Mouse (Mus musculus) liver, postnatal 0 days (tissue): ENCODE results near the gene Col8a2. TPM values are rescaled to one million over a fixed set of nuclear protein-coding genes. Genes with fewer than 3 reads are reported as not detected.
A peak's percentile ranks its signal among the peaks of the same experiment; 100 is the strongest.

Experiments used
- ATAC-seq: fragments of 200-750 bp; cut with Nextera tagmentation; 2 replicates; pipeline ENCODE4 v1.8.0; 2017; ENCODE audit warnings: mild to moderate bottlenecking, moderate library complexity
- DNase-seq: peaks from one replicate; pipeline ENCODE4 v3.0.0-alpha.2; 2016
- H3K27ac ChIP-seq: fragments of 300-500 bp; sonication (generic); 2 replicates; pipeline ENCODE4 v1.5.1; 2014; ENCODE audit warnings: antibody characterized with exemption, moderate library complexity, mild to moderate bottlenecking, low read depth
- H3K27me3 ChIP-seq: fragments of 300-500 bp; sonication (generic); 2 replicates; pipeline ENCODE4 v1.6.1; 2014; ENCODE audit warnings: low read length, control low read depth, mixed read lengths; ENCODE audit not compliant: insufficient read depth
- H3K36me3 ChIP-seq: fragments of 300-500 bp; sonication (generic); replicated peaks from 2 replicates; pipeline ENCODE4 v1.6.1; 2014; ENCODE audit warnings: mild to moderate bottlenecking, control low read depth, low read length, moderate library complexity, mixed read lengths; ENCODE audit not compliant: insufficient read depth
- H3K4me1 ChIP-seq: fragments of 300-500 bp; sonication (generic); 2 replicates; pipeline ENCODE4 v1.6.1; 2014; ENCODE audit warnings: antibody characterized with exemption, mild to moderate bottlenecking, control low read depth; ENCODE audit not compliant: insufficient read depth
- H3K4me2 ChIP-seq: fragments of 300-500 bp; sonication (generic); 2 replicates; pipeline ENCODE4 v1.6.1; 2014; ENCODE audit warnings: low read depth, mild to moderate bottlenecking, low read length, moderate library complexity, mixed read lengths
- H3K4me3 ChIP-seq: fragments of 300-500 bp; sonication (generic); 2 replicates; pipeline ENCODE4 v1.5.1; 2014; ENCODE audit warnings: low read depth, low read length
- H3K9ac ChIP-seq: fragments of 300-500 bp; sonication (generic); replicated peaks from 2 replicates; pipeline ENCODE4 v1.6.1; 2014; ENCODE audit warnings: mild to moderate bottlenecking, moderate library complexity
- H3K9me3 ChIP-seq: fragments of 300-500 bp; sonication (generic); 2 replicates; pipeline ENCODE4 v1.6.1; 2016; ENCODE audit warnings: mild to moderate bottlenecking, control low read depth, low read length, mixed read lengths
- CTCF ChIP-seq: sonication (generic); IDR thresholded peaks from 2 replicates; pipeline ENCODE4 v1.5.1; 2016; ENCODE audit warnings: antibody characterized with exemption, low read depth
- EP300 ChIP-seq: IDR thresholded peaks from 2 replicates; pipeline ENCODE4 v1.6.1; 2016; ENCODE audit warnings: antibody characterized with exemption, low read depth, mild to moderate bottlenecking
- WGBS: fragments of 180-500 bp; shearing (Covaris S2); extraction: QIAGEN DNeasy Blood & Tissue Kit; methylation state at CpG from one replicate; pipeline ENCODE4 v1.1.7; 2014; ENCODE audit not compliant: insufficient replicate concordance; 5-methylcytosine and 5-hydroxymethylcytosine counted together
- polyA plus RNA-seq: library from polyadenylated mRNA; unstranded; fragments of >200 nt; fragmentation: Nextera tagmentation; extraction: Ambion mirVana; gene quantifications from 2 replicates; pipeline ENCODE4 v1.2.1, GENCODE M21; 2015

The Col8a2 gene
- polyA plus RNA-seq, 1 experiment from 2014 or later, result 0.25 TPM

DNA sequence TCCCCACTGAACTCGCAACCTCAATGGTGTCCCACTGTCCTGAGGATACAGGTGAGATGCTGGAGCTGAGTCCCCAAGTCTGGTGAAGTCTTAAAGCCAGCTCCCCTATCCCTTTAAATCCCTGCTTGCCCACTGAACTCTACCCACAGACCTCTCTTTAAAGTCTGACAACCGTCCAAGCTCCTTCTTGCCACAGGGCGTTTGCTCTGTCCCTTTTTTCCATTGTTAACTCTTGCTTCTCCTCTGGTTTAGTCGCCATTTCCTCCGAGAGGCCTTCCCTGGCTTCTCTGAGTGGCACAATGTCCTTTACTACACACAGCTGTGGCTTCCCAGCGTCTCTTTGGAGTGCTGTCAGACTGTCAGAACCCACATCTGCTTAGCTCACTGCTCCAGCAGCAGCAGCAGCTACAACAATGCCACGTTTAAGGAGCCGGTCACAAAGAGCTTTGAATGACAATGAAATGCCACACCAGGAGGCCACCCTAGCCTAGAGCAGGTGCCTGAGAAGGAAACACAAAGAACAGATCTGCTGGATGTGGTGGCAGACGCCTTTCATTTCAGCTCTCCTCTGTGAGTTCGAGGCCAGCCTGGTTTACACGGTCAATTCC lies 38.2 kb upstream of the Col8a2 start:
- TF ChIP-seq EP300, result no peak
- TF ChIP-seq CTCF, result no peak
- H3K4me1 ChIP-seq, result peaks cover 19% of the 10 kb centered on the region
- no peak for DNase-seq
- H3K9ac ChIP-seq, result no peak overlapping the region
- no peak overlapping the region for H3K27ac ChIP-seq
- H3K4me3 ChIP-seq, result no peak overlapping the region
- no peak for ATAC-seq
- no peaks in the 10 kb centered on the region for H3K9me3 ChIP-seq
- 55% methylated on average over 11 of the region's 11 CpGs for WGBS
- no peak overlapping the region for H3K4me2 ChIP-seq
- H3K36me3 ChIP-seq, result peaks cover 4% of the 10 kb centered on the region; the same call in 1 of the 2 replicates
- H3K27me3 ChIP-seq, result no peaks in the 10 kb centered on the region

DNA sequence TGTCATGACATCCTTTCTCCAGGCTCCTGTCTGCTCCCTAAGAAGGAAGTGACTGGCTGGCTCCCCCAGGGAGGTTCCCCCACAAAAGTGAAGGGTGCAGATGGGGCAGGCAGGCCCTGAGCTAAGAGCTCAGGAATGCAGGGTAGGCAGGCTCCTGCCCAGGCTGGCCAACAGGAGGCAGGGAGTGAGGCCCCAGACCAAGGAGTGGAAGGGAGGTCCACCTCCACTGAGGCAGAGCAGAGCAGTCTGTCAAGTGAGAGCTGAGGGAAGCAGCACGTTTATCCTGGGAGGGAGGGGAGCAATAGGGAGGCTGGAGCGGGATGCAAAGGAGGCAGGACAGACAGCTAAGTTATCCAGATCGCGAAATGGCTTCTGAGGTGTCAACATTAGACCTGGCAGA lies 35.9 kb upstream of the Col8a2 start:
- H3K36me3 ChIP-seq, result peaks cover 4% of the 10 kb centered on the region; the same call in 1 of the 2 replicates
- no peak overlapping the region for H3K9ac ChIP-seq
- no peak overlapping the region for H3K4me3 ChIP-seq
- peaks cover 38% of the 10 kb centered on the region for H3K4me1 ChIP-seq
- TF ChIP-seq EP300, result no peak
- no peak for TF ChIP-seq CTCF
- WGBS, result 68% methylated on average over 4 of the region's 4 CpGs
- no peak for ATAC-seq
- no peak overlapping the region for H3K27ac ChIP-seq
- H3K4me2 ChIP-seq, result no peak overlapping the region
- 0 out of 2 replicates have a peak, but pooled peaks cover 2% of the 10 kb centered on the region for H3K27me3 ChIP-seq
- no peak for DNase-seq
- no peaks in the 10 kb centered on the region for H3K9me3 ChIP-seq

DNA sequence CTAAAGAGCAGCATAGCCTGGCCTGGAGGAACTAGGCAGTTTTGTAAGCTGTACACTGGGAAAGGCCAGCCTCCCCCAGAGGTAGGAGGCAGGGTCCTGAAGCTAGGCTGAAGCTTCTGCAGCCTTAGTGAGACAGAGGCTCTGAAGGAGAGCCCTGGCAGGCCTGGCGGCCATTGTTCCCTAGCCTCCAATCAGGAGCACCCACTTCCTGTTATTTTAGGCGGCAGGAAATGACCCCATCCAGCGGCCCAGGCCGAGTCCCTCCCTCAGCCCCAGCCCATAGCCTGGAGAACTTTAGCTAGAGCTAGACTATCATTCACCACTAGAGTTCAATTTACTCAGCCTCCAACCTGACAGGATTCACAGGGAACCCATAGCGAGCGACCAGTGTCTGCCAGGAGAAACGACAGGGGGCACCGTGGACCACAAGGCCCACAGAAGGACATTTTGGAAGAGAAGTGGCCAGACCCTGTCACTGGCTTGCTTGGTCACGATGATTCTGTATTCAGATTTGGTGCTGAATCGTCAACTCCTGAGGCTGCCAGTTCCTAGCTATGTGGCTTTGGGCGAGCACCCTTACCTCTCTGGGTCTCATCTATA lies 34.8 kb upstream of the Col8a2 start:
- Histone ChIP-seq H3K27me3 (0 out of 2 replicates have a peak, but pooled peaks cover 2% of the 10 kb centered on the region), H3K4me2 (peak overlapping the region; percentile 35), H3K27ac (peak overlapping the region; percentile 60; the same call in 1 of the 2 replicates), H3K9ac (0 out of 2 replicates have a peak overlapping the region, but pooled peaks have one; percentile 21), H3K4me1 (peaks cover 43% of the 10 kb centered on the region), H3K4me3 (no peak overlapping the region), H3K36me3 (peaks cover 4% of the 10 kb centered on the region; the same call in 1 of the 2 replicates), H3K9me3 (no peaks in the 10 kb centered on the region)
- WGBS, result 44% methylated on average over 11 of the region's 11 CpGs
- DNase-seq (peak; percentile 44), ATAC-seq (no peak)
- TF ChIP-seq EP300, result no peak
- TF ChIP-seq CTCF, result no peak

DNA sequence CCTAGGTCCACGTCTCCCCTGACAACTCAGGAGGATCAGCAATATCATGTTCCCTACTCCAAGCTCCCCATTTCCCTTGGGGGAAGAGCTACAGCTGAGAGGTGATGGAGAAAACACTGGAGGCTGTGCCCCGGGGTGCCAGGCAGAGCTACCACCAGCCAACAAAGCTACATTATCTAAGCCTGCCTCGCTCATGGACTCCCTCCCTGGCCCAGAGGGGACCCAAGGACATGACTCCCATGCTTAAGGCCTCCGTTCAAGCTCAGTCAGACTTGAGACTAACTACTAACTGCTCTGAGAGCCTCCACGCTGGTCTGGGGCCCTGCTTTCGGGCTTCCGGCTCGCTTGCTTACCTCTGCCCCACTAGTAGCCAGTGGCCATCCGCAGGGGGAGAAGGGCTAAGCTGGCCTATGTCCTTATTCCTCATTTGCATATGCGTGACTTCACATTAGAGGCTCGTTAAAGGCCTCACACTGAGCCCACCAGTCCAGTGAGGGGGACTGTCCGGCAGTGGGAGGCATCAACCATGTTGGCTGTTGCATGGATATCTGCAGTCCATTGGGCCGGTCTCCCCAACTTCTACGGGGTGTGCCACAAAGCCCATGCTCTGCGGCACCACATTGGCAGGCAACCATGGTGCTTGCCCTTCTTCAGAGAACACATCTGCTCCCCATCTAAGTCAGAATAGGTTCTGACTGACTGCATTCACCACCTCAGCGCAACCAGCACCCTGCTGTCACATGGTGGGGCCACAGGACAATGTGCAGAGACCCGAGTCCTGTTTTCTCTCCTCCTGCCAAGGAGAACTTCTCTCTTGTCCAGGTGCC lies 34.0 kb upstream of the Col8a2 start:
- H3K27me3 ChIP-seq, result 0 out of 2 replicates have a peak, but pooled peaks cover 2% of the 10 kb centered on the region
- 0 out of 2 replicates have a peak overlapping the region, but pooled peaks have one; percentile 7 for H3K9ac ChIP-seq
- 0 out of 2 replicates have a peak overlapping the region, but pooled peaks have one; percentile 39 for H3K27ac ChIP-seq
- H3K4me3 ChIP-seq, result no peak overlapping the region
- TF ChIP-seq EP300, result no peak
- TF ChIP-seq CTCF, result no peak
- H3K4me1 ChIP-seq, result peaks cover 52% of the 10 kb centered on the region
- 80% methylated on average over 17 of the region's 17 CpGs for WGBS
- H3K4me2 ChIP-seq, result no peak overlapping the region
- H3K9me3 ChIP-seq, result no peaks in the 10 kb centered on the region
- DNase-seq (no peak), ATAC-seq (no peak)
- no peaks in the 10 kb centered on the region; the same call in 1 of the 2 replicates for H3K36me3 ChIP-seq

DNA sequence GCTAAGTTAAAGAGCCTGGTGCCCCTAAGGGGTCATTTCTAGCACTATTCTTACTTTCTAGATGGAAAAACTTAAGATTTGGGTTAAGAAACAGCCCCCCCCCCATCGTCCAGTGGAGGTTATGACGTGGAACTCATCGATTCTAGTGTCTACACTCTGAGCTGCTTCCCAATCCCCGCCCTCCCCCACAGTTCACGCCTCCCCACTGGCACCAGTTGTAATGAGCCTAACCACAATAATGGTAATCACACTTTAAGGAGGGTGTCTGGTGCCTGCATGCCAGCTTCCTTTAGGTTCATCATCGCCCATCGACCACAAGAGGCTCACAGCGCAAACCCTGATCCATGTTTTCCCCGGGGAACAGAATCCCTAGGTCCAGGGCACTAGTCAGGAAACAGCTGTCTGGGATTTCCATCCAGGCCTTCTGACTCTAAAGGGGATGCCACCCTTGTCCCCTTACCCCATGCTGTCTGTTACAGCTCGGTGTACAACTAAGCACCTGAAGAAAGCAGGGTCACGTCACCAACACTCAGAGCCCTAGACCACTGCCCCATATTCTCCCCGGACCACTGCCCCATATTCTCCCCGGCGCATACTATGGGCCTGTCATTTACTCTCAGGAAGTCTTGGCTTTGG lies 32.8 kb upstream of the Col8a2 start:
- peak overlapping the region; percentile 78; the same call in 1 of the 2 replicates for H3K9ac ChIP-seq
- H3K36me3 ChIP-seq, result no peaks in the 10 kb centered on the region; the same call in 1 of the 2 replicates
- H3K4me2 ChIP-seq, result peak overlapping the region; percentile 85
- DNase-seq, result no peak
- TF ChIP-seq EP300 (no peak), CTCF (no peak)
- H3K4me1 ChIP-seq, result peaks cover 58% of the 10 kb centered on the region
- 0 out of 2 replicates have a peak, but pooled peaks cover 2% of the 10 kb centered on the region for H3K27me3 ChIP-seq
- no peaks in the 10 kb centered on the region for H3K9me3 ChIP-seq
- 63% methylated on average over 14 of the region's 14 CpGs for WGBS
- no peak for ATAC-seq
- no peak overlapping the region for H3K4me3 ChIP-seq
- H3K27ac ChIP-seq, result no peak overlapping the region
